10 mouse cellular contexts compared by ENCODE assay signal in genomic region chr9:48354122-48354521, GRCm38 (mm10). TPM values are rescaled to one million over a fixed set of nuclear protein-coding genes. Genes with fewer than 3 reads are reported as not detected.
DNase-seq lines count a peak whose midpoint lies in the region; ATAC-seq lines count a peak whose summit lies in the region.
"Had no signal": no experiment of that assay in that cellular context is flagged by ENCODE, and none has a peak within 500 bp of the region (broad histone marks: within the 10 kb centered on the region; RNA-seq: fewer than 3 reads in every experiment).

No protein-coding gene starts in this region.

- DNase-seq in heart, adult 9 months (ENCODE audit: low spot score in 2 of 2) = no peak
- peak; percentile 80 for DNase-seq in midbrain, embryonic 11.5 days (ENCODE audit: low spot score, missing footprints)
- peak; percentile 72 for DNase-seq in limb, embryonic 11.5 days (ENCODE audit: low spot score)
- DNase-seq in spleen, postnatal 4 days (ENCODE audit: low spot score in 2 of 2) = no peak
- no peak for DNase-seq in urinary bladder, adult 2 months (ENCODE audit: low spot score)
- no peak for DNase-seq in left cerebral cortex, postnatal 10 days (ENCODE audit: extremely low spot score in 1 of 2, low spot score in 2 of 2)

- no peak for ATAC-seq in heart, embryonic 13.5 days (ENCODE audit: extremely low read depth, insufficient number of reproducible peaks, low FRiP score, low TSS enrichment)
- ATAC-seq in midbrain, embryonic 11.5 days (ENCODE audit: low FRiP score) = no peak
- no peak for ATAC-seq in midbrain, embryonic 15.5 days (replicated peaks)
- ATAC-seq in limb, embryonic 11.5 days (ENCODE audit: insufficient number of reproducible peaks, low FRiP score, low TSS enrichment, low read depth) = no peak
- ATAC-seq: activated CD4-positive, CD25-positive, alpha-beta regulatory T cell, adult 4 months had no signal

- no peak overlapping the region for H3K9ac ChIP-seq in heart, embryonic 13.5 days
- no peak overlapping the region for H3K9ac ChIP-seq in midbrain, embryonic 11.5 days (ENCODE audit: low read length)
- H3K9ac ChIP-seq in midbrain, embryonic 15.5 days = no peak overlapping the region
- no peak overlapping the region for H3K9ac ChIP-seq in limb, embryonic 11.5 days (ENCODE audit: low read length)

- H3K27ac ChIP-seq in heart, embryonic 13.5 days (replicated peaks) = peak overlapping the region; percentile 82
- no peak overlapping the region for H3K27ac ChIP-seq in midbrain, embryonic 11.5 days (ENCODE audit: low read depth, low read length)
- no peak overlapping the region for H3K27ac ChIP-seq in midbrain, embryonic 15.5 days
- H3K27ac ChIP-seq in limb, embryonic 11.5 days (replicated peaks; ENCODE audit: low read depth, low read length) = no peak overlapping the region
- H3K27ac ChIP-seq: macrophage had no signal

- 73% methylated on average over 4 of the region's 4 CpGs for WGBS in heart, embryonic 13.5 days
- 69% methylated on average over 4 of the region's 4 CpGs for WGBS in midbrain, embryonic 11.5 days
- 70% methylated on average over 4 of the region's 4 CpGs for WGBS in midbrain, embryonic 15.5 days
- 45% methylated on average over 4 of the region's 4 CpGs for WGBS in limb, embryonic 11.5 days

- H3K4me3 ChIP-seq in heart, embryonic 13.5 days = no peak overlapping the region
- no peak overlapping the region for H3K4me3 ChIP-seq in midbrain, embryonic 11.5 days (ENCODE audit: low read depth, low read length)
- H3K4me3 ChIP-seq in midbrain, embryonic 15.5 days = no peak overlapping the region
- no peak overlapping the region for H3K4me3 ChIP-seq in limb, embryonic 11.5 days (ENCODE audit: low read depth, low read length)

- H3K9me3 ChIP-seq in heart, embryonic 13.5 days = no peaks in the 10 kb centered on the region
- H3K9me3 ChIP-seq in midbrain, embryonic 11.5 days (ENCODE audit: control insufficient read depth, low read length) = no peaks in the 10 kb centered on the region
- no peaks in the 10 kb centered on the region for H3K9me3 ChIP-seq in midbrain, embryonic 15.5 days
- H3K9me3 ChIP-seq in limb, embryonic 11.5 days (ENCODE audit: control insufficient read depth, low read length) = no peaks in the 10 kb centered on the region

- no peaks in the 10 kb centered on the region for H3K27me3 ChIP-seq in heart, embryonic 13.5 days (replicated peaks)
- H3K27me3 ChIP-seq in midbrain, embryonic 11.5 days (ENCODE audit: control insufficient read depth, insufficient read depth, low read length) = no peaks in the 10 kb centered on the region
- H3K27me3 ChIP-seq in midbrain, embryonic 15.5 days (replicated peaks) = no peaks in the 10 kb centered on the region
- H3K27me3 ChIP-seq in limb, embryonic 11.5 days (ENCODE audit: control insufficient read depth, insufficient read depth, low read length) = no peaks in the 10 kb centered on the region

- H3K36me3 ChIP-seq in heart, embryonic 13.5 days = no peaks in the 10 kb centered on the region
- H3K36me3 ChIP-seq in midbrain, embryonic 11.5 days (ENCODE audit: control insufficient read depth, insufficient read depth, low read length) = no peaks in the 10 kb centered on the region
- H3K36me3 ChIP-seq in midbrain, embryonic 15.5 days (replicated peaks) = no peaks in the 10 kb centered on the region
- no peaks in the 10 kb centered on the region for H3K36me3 ChIP-seq in limb, embryonic 11.5 days (ENCODE audit: control insufficient read depth, insufficient read depth, low read length)

- peaks cover 9% of the 10 kb centered on the region; the same call in 1 of the 2 replicates for H3K4me1 ChIP-seq in heart, embryonic 13.5 days
- no peaks in the 10 kb centered on the region for H3K4me1 ChIP-seq in midbrain, embryonic 11.5 days (ENCODE audit: control insufficient read depth, insufficient read depth, low read length)
- no peaks in the 10 kb centered on the region for H3K4me1 ChIP-seq in midbrain, embryonic 15.5 days
- H3K4me1 ChIP-seq in limb, embryonic 11.5 days (ENCODE audit: control insufficient read depth, insufficient read depth, low read length) = peaks cover 10% of the 10 kb centered on the region

- intact Hi-C loops in left cerebral cortex, postnatal 10 days (cut with DNase I) = loop anchor here (2.0 kb wide), 1 partner anchor 87 kb away; no protein-coding TSS in a partner anchor

- no peak overlapping the region for H3K4me2 ChIP-seq in heart, embryonic 13.5 days
- H3K4me2 ChIP-seq in midbrain, embryonic 11.5 days = no peak overlapping the region
- no peak overlapping the region for H3K4me2 ChIP-seq in midbrain, embryonic 15.5 days
- H3K4me2 ChIP-seq in limb, embryonic 11.5 days (ENCODE audit: low read depth, severe bottlenecking) = no peak overlapping the region

RNA-seq across cellular contexts. Expression of gene Nxpe2, which starts 0.9 kb away (rescaled TPM):
- polyA plus RNA-seq in heart, embryonic 13.5 days (2015; fragmentation: Nextera tagmentation; extraction: Ambion mirVana) = 2.8 and 4.7 TPM in 2 replicates
- polyA plus RNA-seq in midbrain, embryonic 11.5 days (2014; fragmentation: Nextera tagmentation; extraction: Ambion mirVana) = 1.3 and 1.7 TPM in 2 replicates
- 0.38 and 0.54 TPM in 2 replicates for polyA plus RNA-seq in midbrain, embryonic 15.5 days (2015; fragmentation: Nextera tagmentation; extraction: Ambion mirVana)
- 1.1 and 1.6 TPM in 2 replicates for polyA plus RNA-seq in limb, embryonic 11.5 days (2014; fragmentation: Nextera tagmentation; extraction: Ambion mirVana)
- polyA plus RNA-seq in urinary bladder, adult 2 months (2012; rRNA removed) = 2.3 and 3.0 TPM in 2 replicates
- under 1 TPM; 0.19 to 0.24 TPM for total RNA-seq in left cerebral cortex, postnatal 10 days (2021)
- polyA plus RNA-seq: macrophage had no signal

Comparison
In these comparisons a context has a peak if more than half of its experiments do, and no peak if none do; other contexts are left out.
1. DNase-seq: peak in midbrain, embryonic 11.5 days (single experiment) and limb, embryonic 11.5 days (single experiment); none in heart, adult 9 months (0 of 2), spleen, postnatal 4 days (0 of 2), urinary bladder, adult 2 months (single experiment) and left cerebral cortex, postnatal 10 days (0 of 2).